Mouse (Mus musculus) forebrain, embryonic 14.5 days (tissue): ENCODE data around the gene Phf11c. TPM values are rescaled to one million over a fixed set of nuclear protein-coding genes. Genes with fewer than 3 reads are reported as not detected.
A peak's percentile ranks its signal among the peaks of the same experiment; 100 is the strongest.

Experiments used
- ATAC-seq: fragments of 200-750 bp; cut with Nextera tagmentation; 2 replicates; pipeline ENCODE4 v1.8.0; 2017; ENCODE audit warnings: mild to moderate bottlenecking, moderate library complexity
- DNase-seq: peaks from one replicate; pipeline ENCODE4 v3.0.0-alpha.2; 2015; ENCODE audit warnings: low spot score
- H3K27ac ChIP-seq: fragments of 300-500 bp; sonication (generic); 2 replicates; pipeline ENCODE4 v1.5.1; 2014; ENCODE audit warnings: low read depth, mild to moderate bottlenecking, control low read depth, low read length, moderate library complexity
- H3K27me3 ChIP-seq: fragments of 300-500 bp; sonication (generic); replicated peaks from 2 replicates; pipeline ENCODE4 v1.6.1; 2014; ENCODE audit warnings: low read length, control low read depth, mixed read lengths; ENCODE audit not compliant: control insufficient read depth, insufficient read depth
- H3K36me3 ChIP-seq: fragments of 300-500 bp; sonication (generic); 2 replicates; pipeline ENCODE4 v1.6.1; 2014; ENCODE audit warnings: low read length, control low read depth; ENCODE audit not compliant: control insufficient read depth, insufficient read depth
- H3K4me1 ChIP-seq: fragments of 300-500 bp; sonication (generic); 2 replicates; pipeline ENCODE4 v1.6.1; 2014; ENCODE audit warnings: antibody characterized with exemption, low read length, control low read depth; ENCODE audit not compliant: control insufficient read depth, insufficient read depth
- H3K4me2 ChIP-seq: fragments of 300-500 bp; sonication (generic); 2 replicates; pipeline ENCODE4 v1.6.1; 2014; ENCODE audit warnings: mild to moderate bottlenecking, control low read depth, low read length
- H3K4me3 ChIP-seq: fragments of 300-500 bp; sonication (generic); 2 replicates; pipeline ENCODE4 v1.5.1; 2014; ENCODE audit warnings: low read depth, low read length, control low read depth
- H3K9ac ChIP-seq: fragments of 300-500 bp; sonication (generic); 2 replicates; pipeline ENCODE4 v1.6.1; 2014; ENCODE audit warnings: mild to moderate bottlenecking, low read length, control low read depth, moderate library complexity
- H3K9me3 ChIP-seq: fragments of 300-500 bp; sonication (generic); replicated peaks from 2 replicates; pipeline ENCODE4 v1.6.1; 2016; ENCODE audit warnings: low read length, control low read depth, mixed read lengths; ENCODE audit not compliant: control insufficient read depth
- WGBS: fragments of 180-500 bp; shearing (Covaris S2); extraction: QIAGEN DNeasy Blood & Tissue Kit; methylation state at CpG from one replicate; pipeline ENCODE4 v1.1.7; 2014; 5-methylcytosine and 5-hydroxymethylcytosine counted together
- polyA plus RNA-seq: library from polyadenylated mRNA; unstranded; fragments of >200 nt; fragmentation: Nextera tagmentation; extraction: Ambion mirVana; gene quantifications from 2 replicates; pipeline ENCODE4 v1.2.1, GENCODE M21; 2014

The Phf11c gene
- 0.12 and 0.34 TPM in 2 replicates for polyA plus RNA-seq

DNA sequence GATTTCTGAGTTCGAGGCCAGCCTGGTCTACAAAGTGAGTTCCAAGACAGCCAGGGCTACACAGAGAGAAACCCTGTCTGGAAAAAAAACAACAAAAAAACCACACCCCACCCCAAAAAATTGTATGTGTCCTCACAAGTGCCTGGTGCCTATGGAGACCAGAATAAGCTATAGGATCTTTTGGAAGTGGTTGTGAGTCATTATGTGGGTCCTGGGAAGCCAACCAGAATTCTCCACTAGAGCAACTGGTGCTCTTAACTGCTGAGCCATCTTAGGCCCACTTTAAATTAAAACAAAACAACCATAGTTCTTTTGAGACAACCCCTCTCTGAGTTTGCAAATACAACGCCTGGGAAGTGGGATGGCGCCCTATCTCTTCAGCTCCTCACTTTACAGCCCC is at the start of gene Phf11c:
TSS of gene Phf11c (minus strand) at position 101 of the 400 bp plus-strand sequence.
- no peak within 1 kb of the TSS for H3K4me2 ChIP-seq
- no peaks in the 10 kb centered on the region for H3K36me3 ChIP-seq
- 91% methylated on average over 3 of the region's 3 CpGs for WGBS
- no peaks in the 10 kb centered on the region for H3K9me3 ChIP-seq
- DNase-seq (no peak), ATAC-seq (no peak)
- no peak within 1 kb of the TSS for H3K9ac ChIP-seq
- H3K27me3 ChIP-seq, result no peaks in the 10 kb centered on the region
- H3K4me3 ChIP-seq, result no peak within 1 kb of the TSS
- no peaks in the 10 kb centered on the region for H3K4me1 ChIP-seq
- H3K27ac ChIP-seq, result no peak within 1 kb of the TSS

DNA sequence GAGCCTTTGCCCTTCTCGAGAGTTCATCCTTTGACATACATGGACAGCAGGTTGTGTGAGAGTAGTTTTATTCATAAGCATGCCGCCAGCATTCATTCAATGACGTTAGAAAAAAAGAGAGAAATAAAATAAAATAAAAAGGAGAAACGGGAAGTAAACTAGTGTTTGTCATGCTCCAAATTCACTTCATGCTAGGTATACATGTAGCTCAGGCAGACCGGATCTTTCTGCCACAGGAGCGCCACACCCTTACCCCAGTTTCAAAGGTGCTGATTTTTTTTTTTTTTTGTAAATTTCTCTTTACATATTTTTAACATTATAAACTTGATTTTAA is 46.3 kb upstream of the Phf11c start:
- 0 out of 2 replicates have a peak, but pooled peaks cover 4% of the 10 kb centered on the region for H3K4me1 ChIP-seq
- H3K9ac ChIP-seq, result peak overlapping the region; percentile 90
- 14% methylated on average over 6 of the region's 6 CpGs for WGBS
- H3K27me3 ChIP-seq, result no peaks in the 10 kb centered on the region
- DNase-seq, result no peak
- peak overlapping the region; percentile 77 for H3K4me3 ChIP-seq
- no peaks in the 10 kb centered on the region for H3K9me3 ChIP-seq
- H3K4me2 ChIP-seq, result peak overlapping the region; percentile 86
- H3K36me3 ChIP-seq, result no peaks in the 10 kb centered on the region
- ATAC-seq, result no peak
- H3K27ac ChIP-seq, result 0 out of 2 replicates have a peak overlapping the region, but pooled peaks have one; percentile 71

DNA sequence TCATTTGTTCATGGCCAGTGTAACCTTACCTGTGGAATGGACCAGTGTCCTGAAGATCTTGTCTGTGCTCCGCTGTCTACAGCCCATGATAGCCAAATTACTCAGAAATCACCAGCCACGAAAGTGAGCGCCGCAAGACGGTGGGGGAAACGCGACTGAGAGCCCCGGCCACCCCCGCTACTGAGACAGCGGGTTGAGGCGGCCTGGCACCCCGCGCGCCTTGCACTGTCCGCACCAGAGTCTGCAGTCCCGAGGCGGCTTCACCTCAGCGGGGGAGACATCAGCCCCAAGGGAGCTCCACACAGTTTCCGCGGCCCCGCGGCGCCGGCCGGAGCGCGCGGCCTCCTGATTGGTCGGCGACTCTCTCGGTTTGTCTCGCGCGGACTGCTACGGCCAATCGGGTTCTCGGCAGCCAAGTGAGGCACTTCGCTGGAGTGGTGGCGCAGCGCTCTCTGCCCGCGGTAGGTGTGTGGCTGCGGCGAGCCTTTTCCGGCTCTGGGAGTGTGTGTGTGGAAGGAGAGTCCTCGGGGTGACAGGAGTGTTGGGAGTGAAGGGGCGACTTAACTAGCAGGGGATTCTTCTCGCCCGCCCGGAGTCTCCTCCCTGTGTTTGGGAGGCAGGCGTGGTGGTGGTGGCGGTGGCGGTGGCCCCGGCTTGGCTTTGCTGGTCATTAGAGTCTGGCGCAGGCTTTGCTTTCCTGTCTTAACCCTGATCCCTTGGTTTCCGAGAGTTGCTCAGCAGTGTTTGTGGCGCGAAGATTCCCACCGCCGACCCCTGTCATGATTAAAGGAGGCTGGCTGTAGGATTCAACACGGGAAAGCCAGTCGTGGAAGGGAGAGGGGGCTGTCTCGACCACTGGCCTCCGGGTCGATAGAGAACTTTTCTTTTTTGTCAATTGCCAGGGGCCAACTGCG is 45.6 kb upstream of the Phf11c start, which contains the start of the genes Setdb2 and Cab39l:
TSS of gene Setdb2 (minus strand) at position 327 of the 914 bp plus-strand sequence.
TSS of gene Cab39l (plus strand) at position 415 of the 914 bp plus-strand sequence.
- Histone ChIP-seq H3K4me1 (0 out of 2 replicates have a peak, but pooled peaks cover 4% of the 10 kb centered on the region), H3K4me3 (peak within 1 kb of the TSS; percentile 77), H3K9me3 (no peaks in the 10 kb centered on the region), H3K27me3 (no peaks in the 10 kb centered on the region), H3K27ac (peak within 1 kb of the TSS; percentile 71), H3K36me3 (no peaks in the 10 kb centered on the region), H3K9ac (peak within 1 kb of the TSS; percentile 90), H3K4me2 (peak within 1 kb of the TSS; percentile 86)
- peak; percentile 100 for ATAC-seq
- under 1% methylated on average over 52 of the region's 66 CpGs for WGBS
- DNase-seq, result peak; percentile 96

DNA sequence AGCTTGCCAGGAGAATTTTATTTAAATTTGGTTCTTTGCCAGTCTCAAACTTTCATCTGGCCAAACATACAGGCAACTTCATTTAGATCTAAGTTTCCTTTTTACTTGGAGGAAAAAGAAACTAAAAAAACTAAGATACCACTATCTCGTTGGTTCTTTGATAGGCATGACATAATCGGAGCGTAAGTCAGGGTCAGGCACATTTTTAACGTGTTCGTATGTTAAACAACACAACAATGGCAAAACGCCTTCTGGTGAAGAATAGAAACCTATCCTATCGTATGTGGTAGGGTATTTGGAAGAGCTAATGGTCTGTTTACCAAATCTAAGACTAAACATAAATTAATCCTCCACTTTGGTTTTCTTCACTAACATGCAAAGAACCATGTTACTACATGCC is 44.9 kb upstream of the Phf11c start:
- WGBS, result 23% methylated on average over 7 of the region's 7 CpGs
- ATAC-seq, result no peak
- H3K9ac ChIP-seq, result peak overlapping the region; percentile 90
- H3K27me3 ChIP-seq, result no peaks in the 10 kb centered on the region
- no peak overlapping the region for H3K27ac ChIP-seq
- H3K36me3 ChIP-seq, result no peaks in the 10 kb centered on the region
- DNase-seq, result peak; percentile 2
- peak overlapping the region; percentile 77 for H3K4me3 ChIP-seq
- H3K4me2 ChIP-seq, result peak overlapping the region; percentile 86
- 0 out of 2 replicates have a peak, but pooled peaks cover 4% of the 10 kb centered on the region for H3K4me1 ChIP-seq
- no peaks in the 10 kb centered on the region for H3K9me3 ChIP-seq

DNA sequence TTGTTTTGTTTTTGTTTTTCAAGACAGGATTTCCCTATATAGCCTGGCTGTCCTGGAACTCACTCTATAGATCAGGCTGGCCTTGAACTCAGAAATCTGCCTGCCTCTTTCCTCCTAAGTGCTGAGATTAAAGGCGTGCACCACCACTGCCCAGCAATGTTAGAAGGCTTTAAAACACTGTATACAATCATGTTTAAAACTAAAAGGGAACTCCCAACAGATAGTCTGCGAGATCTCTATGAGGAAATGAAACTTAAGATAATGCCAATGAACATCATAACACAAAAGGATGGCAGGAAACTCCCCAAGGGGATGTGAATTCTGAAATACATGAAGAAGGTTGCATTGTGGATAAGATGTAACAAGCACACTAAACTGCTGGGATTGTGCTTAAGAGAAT is 43.3 kb upstream of the Phf11c start:
- Histone ChIP-seq H3K4me3 (no peak overlapping the region), H3K36me3 (no peaks in the 10 kb centered on the region), H3K4me2 (no peak overlapping the region), H3K27me3 (no peaks in the 10 kb centered on the region), H3K27ac (no peak overlapping the region), H3K9ac (no peak overlapping the region), H3K4me1 (0 out of 2 replicates have a peak, but pooled peaks cover 4% of the 10 kb centered on the region), H3K9me3 (no peaks in the 10 kb centered on the region)
- DNase-seq (no peak), ATAC-seq (no peak)
- WGBS, result 88% methylated on average over 2 of the region's 2 CpGs

DNA sequence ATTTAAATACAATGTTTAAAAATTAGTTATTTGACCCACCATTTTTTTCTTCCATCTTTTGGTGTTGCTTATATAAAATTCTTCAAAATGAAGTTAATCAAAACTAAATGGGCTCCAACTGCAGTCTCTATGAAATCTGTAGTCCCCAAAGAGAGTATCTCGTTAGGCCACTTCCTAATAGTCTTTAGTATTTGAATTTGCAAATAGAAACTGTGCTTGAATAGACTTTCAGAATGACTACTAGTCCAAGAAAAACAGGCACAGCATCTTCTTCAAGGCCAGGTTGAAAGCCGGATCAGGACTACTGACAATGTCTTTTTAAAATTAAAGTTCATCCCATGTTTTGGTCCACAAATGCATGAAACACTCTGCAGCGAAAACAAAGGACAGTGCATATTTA is 42.2 kb upstream of the Phf11c start:
- Histone ChIP-seq H3K36me3 (no peaks in the 10 kb centered on the region), H3K4me2 (no peak overlapping the region), H3K9ac (no peak overlapping the region), H3K9me3 (no peaks in the 10 kb centered on the region), H3K4me3 (no peak overlapping the region), H3K27ac (no peak overlapping the region), H3K27me3 (no peaks in the 10 kb centered on the region), H3K4me1 (0 out of 2 replicates have a peak, but pooled peaks cover 4% of the 10 kb centered on the region)
- DNase-seq (no peak), ATAC-seq (no peak)
- whole genome bisulfite sequencing, result 67% methylated on average over 3 of the region's 3 CpGs

DNA sequence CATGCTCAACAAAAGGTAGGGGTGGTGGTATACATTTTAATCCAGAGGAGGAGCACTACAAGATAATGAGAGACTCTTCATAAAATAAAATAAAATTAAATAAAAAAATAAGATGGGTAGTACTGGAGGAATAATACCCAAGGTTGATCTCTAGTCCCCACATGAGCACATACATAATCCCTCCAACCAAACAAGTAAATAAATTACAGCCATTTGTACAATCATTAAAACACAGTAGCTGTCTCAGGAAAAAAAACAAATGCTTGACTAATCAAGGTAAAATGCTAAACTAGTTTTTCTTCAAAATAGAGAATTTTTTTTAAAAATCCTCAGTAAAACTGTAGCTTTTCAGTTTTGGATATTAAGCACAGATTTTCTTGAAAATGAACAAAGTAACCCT is 40.0 kb upstream of the Phf11c start:
- no peaks in the 10 kb centered on the region for H3K36me3 ChIP-seq
- 0 out of 2 replicates have a peak, but pooled peaks cover 4% of the 10 kb centered on the region for H3K4me1 ChIP-seq
- H3K4me3 ChIP-seq, result no peak overlapping the region
- ATAC-seq (no peak), DNase-seq (no peak)
- H3K4me2 ChIP-seq, result no peak overlapping the region
- no peak overlapping the region for H3K9ac ChIP-seq
- H3K9me3 ChIP-seq, result no peaks in the 10 kb centered on the region
- no peaks in the 10 kb centered on the region for H3K27me3 ChIP-seq
- H3K27ac ChIP-seq, result no peak overlapping the region

DNA sequence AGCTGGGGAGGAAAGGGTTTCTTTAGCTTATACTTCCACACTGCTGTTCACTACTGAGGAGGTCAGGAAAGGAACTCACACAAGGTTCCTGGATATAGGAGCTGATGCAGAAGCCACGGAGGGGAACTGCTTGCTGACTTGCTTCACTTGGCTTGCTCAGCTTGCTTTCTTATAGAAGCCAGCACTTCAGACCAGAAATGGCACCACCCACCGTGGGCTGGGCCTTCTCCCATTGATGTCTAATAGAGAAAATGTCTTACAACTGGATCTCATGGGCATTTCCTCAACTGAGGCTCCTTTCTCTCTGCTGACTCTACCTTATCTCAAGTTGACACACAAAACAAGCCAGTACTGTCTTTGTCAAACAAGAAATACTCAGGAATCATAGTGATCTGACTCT is 38.7 kb upstream of the Phf11c start:
- H3K4me3 ChIP-seq, result no peak overlapping the region
- H3K36me3 ChIP-seq, result no peaks in the 10 kb centered on the region
- 75% methylated on average over 2 of the region's 2 CpGs for WGBS
- no peaks in the 10 kb centered on the region for H3K27me3 ChIP-seq
- no peak overlapping the region for H3K9ac ChIP-seq
- H3K9me3 ChIP-seq, result no peaks in the 10 kb centered on the region
- no peak for ATAC-seq
- H3K4me2 ChIP-seq, result no peak overlapping the region
- DNase-seq, result no peak
- H3K4me1 ChIP-seq, result no peaks in the 10 kb centered on the region
- no peak overlapping the region for H3K27ac ChIP-seq

DNA sequence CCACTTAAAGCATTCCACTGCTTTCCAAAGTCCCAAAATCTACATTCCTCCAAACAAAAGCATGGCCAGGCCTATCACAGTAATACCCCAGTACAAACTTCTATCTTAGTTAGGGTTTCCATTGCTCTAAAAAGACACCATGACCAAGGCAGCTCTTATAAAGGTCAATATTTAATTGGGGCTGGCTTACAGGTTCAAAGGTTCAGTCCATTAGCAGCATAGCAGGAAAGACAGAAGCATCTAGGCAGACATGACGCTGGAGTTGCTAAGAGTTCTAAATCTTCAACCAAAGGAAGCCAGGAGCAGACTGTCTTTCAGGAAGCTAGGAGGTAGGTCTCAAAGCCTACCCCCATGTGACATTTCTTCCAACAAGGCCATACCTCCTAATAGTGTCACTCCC is 35.4 kb upstream of the Phf11c start:
- no peak overlapping the region for H3K9ac ChIP-seq
- ATAC-seq (no peak), DNase-seq (no peak)
- no peak overlapping the region for H3K27ac ChIP-seq
- no peak overlapping the region for H3K4me2 ChIP-seq
- H3K4me3 ChIP-seq, result no peak overlapping the region
- H3K36me3 ChIP-seq, result no peaks in the 10 kb centered on the region
- WGBS, result 80% methylated on average over 1 of the region's 1 CpGs
- H3K27me3 ChIP-seq, result no peaks in the 10 kb centered on the region
- H3K9me3 ChIP-seq, result no peaks in the 10 kb centered on the region
- no peaks in the 10 kb centered on the region for H3K4me1 ChIP-seq
